Mouse (Mus musculus) kidney, embryonic 15.5 days (tissue): Measurements from ENCODE around the gene 1700025G04Rik. TPM values are rescaled to one million over a fixed set of nuclear protein-coding genes. Genes with fewer than 3 reads are reported as not detected.

ENCODE experiments used
- ATAC-seq: fragments of 200-750 bp; cut with Nextera tagmentation; replicated peaks from 2 replicates; pipeline ENCODE4 v1.8.0; 2017; ENCODE audit warnings: moderate TSS enrichment; ENCODE audit not compliant: low FRiP score
- H3K27ac ChIP-seq: fragments of 300-500 bp; sonication (generic); 2 replicates; pipeline ENCODE4 v1.5.1; 2015; ENCODE audit warnings: mild to moderate bottlenecking, inconsistent platforms
- H3K27me3 ChIP-seq: fragments of 300-500 bp; sonication (generic); 2 replicates; pipeline ENCODE4 v1.6.1; 2015; ENCODE audit warnings: inconsistent platforms
- H3K36me3 ChIP-seq: fragments of 300-500 bp; sonication (generic); 2 replicates; pipeline ENCODE4 v1.6.1; 2015; ENCODE audit warnings: inconsistent platforms
- H3K4me1 ChIP-seq: fragments of 300-500 bp; sonication (generic); 2 replicates; pipeline ENCODE4 v1.6.1; 2015; ENCODE audit warnings: inconsistent platforms
- H3K4me2 ChIP-seq: fragments of 300-500 bp; sonication (generic); 2 replicates; pipeline ENCODE4 v1.6.1; 2015; ENCODE audit warnings: moderate library complexity, mild to moderate bottlenecking, inconsistent platforms
- H3K4me3 ChIP-seq: fragments of 300-500 bp; sonication (generic); replicated peaks from 2 replicates; pipeline ENCODE4 v1.5.1; 2015; ENCODE audit warnings: mild to moderate bottlenecking, inconsistent platforms
- H3K9ac ChIP-seq: fragments of 300-500 bp; sonication (generic); 2 replicates; pipeline ENCODE4 v1.6.1; 2015; ENCODE audit warnings: mild to moderate bottlenecking, inconsistent platforms
- H3K9me3 ChIP-seq: fragments of 300-500 bp; sonication (generic); replicated peaks from 2 replicates; pipeline ENCODE4 v1.6.1; 2016; ENCODE audit warnings: inconsistent platforms
- WGBS: fragments of 180-500 bp; shearing (Covaris S2); methylation state at CpG from one replicate; pipeline ENCODE4 v1.1.7; 2015; ENCODE audit warnings: mixed read lengths; 5-methylcytosine and 5-hydroxymethylcytosine counted together
- polyA plus RNA-seq: library from polyadenylated mRNA; unstranded; fragments of >200 nt; fragmentation: Nextera tagmentation; extraction: Ambion mirVana; gene quantifications from 2 replicates; pipeline ENCODE4 v1.2.1, GENCODE M21; 2015

The 1700025G04Rik gene
- polyA plus RNA-seq, 1 experiment from 2014 or later: 17.2 TPM

- WGBS: under 1% methylated on average over 16 of the region's 16 CpGs
- peak overlapping the region; percentile 82 for H3K27ac ChIP-seq
- H3K9ac ChIP-seq: peak overlapping the region; percentile 90
- ATAC-seq: no peak
- no peaks in the 10 kb centered on the region for H3K27me3 ChIP-seq
- H3K4me2 ChIP-seq: peak overlapping the region; percentile 93
- peaks cover 47% of the 10 kb centered on the region for H3K4me1 ChIP-seq
- no peaks in the 10 kb centered on the region for H3K9me3 ChIP-seq
- H3K4me3 ChIP-seq: peak overlapping the region; percentile 67
- H3K36me3 ChIP-seq: no peaks in the 10 kb centered on the region
Observed at GRCm38 (mm10) chr1:152088791-152089401, 1.0 kb downstream of the 1700025G04Rik start.

- Histone ChIP-seq H3K4me1 (peaks cover 49% of the 10 kb centered on the region), H3K27me3 (no peaks in the 10 kb centered on the region), H3K4me3 (no peak overlapping the region), H3K36me3 (no peaks in the 10 kb centered on the region), H3K9me3 (no peaks in the 10 kb centered on the region), H3K27ac (no peak overlapping the region), H3K4me2 (peak overlapping the region; percentile 93), H3K9ac (no peak overlapping the region)
- 66% methylated on average over 5 of the region's 5 CpGs for WGBS
- ATAC-seq: no peak
Observed at GRCm38 (mm10) chr1:152088030-152088429, 1.9 kb downstream of the 1700025G04Rik start.

DNA sequence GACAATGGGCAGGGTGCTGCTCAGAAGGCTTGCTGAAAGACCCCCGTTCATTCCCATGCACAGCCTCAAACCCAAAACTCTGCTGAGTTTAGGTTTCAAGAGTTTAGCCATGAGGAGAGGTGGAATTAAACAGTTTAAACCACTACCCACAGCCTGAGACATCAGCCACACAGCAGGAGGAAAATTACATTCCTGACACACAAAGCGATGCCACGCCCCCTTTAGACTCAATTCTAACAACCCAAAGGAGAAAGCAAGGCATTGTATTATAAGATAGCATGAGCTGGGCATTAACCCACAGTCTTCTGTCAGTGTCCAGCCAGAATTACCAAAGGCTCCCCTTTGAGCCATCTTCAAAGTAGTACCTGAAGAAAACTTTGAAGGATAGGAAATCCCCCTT, 3.0 kb downstream of the 1700025G04Rik start:
- H3K4me1 ChIP-seq: peaks cover 49% of the 10 kb centered on the region
- H3K4me3 ChIP-seq: no peak overlapping the region
- no peak for ATAC-seq
- H3K9ac ChIP-seq: no peak overlapping the region
- no peak overlapping the region for H3K27ac ChIP-seq
- no peaks in the 10 kb centered on the region for H3K27me3 ChIP-seq
- no peaks in the 10 kb centered on the region for H3K9me3 ChIP-seq
- WGBS: 89% methylated on average over 3 of the region's 3 CpGs
- no peaks in the 10 kb centered on the region for H3K36me3 ChIP-seq
- H3K4me2 ChIP-seq: no peak overlapping the region

DNA sequence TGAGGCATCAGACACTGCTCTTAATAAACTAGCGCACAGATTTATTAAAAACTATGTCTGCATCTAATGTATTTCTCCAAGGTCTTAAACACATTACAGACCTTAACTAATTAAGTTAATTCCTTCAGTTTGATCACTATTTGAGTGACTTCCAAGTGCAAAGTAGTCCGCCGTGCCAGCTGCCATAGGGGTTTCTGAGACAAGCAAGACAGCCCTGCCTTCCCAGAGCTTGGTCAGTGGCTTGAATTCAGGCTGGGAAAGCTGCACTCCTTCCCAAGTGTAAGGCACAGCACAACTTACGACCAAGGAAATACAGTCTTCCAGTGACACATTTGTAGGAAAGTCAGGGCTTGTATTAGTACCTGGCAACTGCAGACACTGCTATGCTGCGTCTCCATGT, 4.4 kb downstream of the 1700025G04Rik start:
- no peaks in the 10 kb centered on the region for H3K9me3 ChIP-seq
- H3K4me1 ChIP-seq: peaks cover 42% of the 10 kb centered on the region
- H3K4me2 ChIP-seq: no peak overlapping the region; the same call in 1 of the 2 replicates
- no peak for ATAC-seq
- no peak overlapping the region for H3K27ac ChIP-seq
- H3K9ac ChIP-seq: no peak overlapping the region
- no peaks in the 10 kb centered on the region for H3K36me3 ChIP-seq
- no peaks in the 10 kb centered on the region for H3K27me3 ChIP-seq
- WGBS: 83% methylated on average over 5 of the region's 5 CpGs
- no peak overlapping the region for H3K4me3 ChIP-seq

DNA sequence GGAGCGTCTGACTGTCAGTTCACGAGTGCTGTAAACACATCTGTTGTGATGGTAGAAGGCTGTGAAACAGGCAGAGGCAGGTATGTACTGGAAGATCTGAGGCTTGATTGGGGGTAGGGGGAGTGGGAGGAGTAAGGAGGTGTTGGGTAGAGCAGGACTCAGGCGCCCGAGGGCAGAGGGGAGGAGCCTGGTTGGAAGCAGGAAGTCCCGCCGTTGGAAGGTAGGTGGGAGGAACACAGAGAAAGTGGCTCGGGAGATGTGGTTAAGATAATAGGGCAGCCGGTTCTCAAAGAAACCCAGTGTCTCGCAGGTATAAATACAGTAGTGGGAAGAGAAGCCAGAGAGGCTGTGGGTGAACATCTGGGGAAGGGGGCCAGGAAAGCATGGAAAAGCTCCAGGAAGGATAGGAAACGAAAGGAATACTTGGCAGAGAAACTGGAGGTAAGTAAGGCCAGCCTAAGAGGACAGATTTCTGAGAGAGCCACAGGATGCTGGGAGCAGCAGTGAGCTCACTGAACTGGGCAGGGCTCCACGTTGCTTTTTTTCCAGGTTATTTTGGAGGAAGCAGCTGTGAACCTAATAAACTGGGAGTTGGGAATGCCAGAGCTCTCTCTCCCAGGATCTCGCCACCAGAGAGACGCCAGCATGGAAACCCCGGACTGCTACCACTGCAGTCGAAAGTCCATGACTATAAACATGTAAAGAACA, 5.1 kb downstream of the 1700025G04Rik start:
- Histone ChIP-seq H3K4me1 (peaks cover 42% of the 10 kb centered on the region), H3K4me2 (peak overlapping the region; percentile 54), H3K36me3 (no peaks in the 10 kb centered on the region), H3K9ac (0 out of 2 replicates have a peak overlapping the region, but pooled peaks have one; percentile 2), H3K4me3 (peak overlapping the region; percentile 33), H3K27me3 (no peaks in the 10 kb centered on the region), H3K27ac (peak overlapping the region; percentile 24), H3K9me3 (no peaks in the 10 kb centered on the region)
- peak; percentile 75 for ATAC-seq
- WGBS: 11% methylated on average over 15 of the region's 15 CpGs

- H3K36me3 ChIP-seq: no peaks in the 10 kb centered on the region
- H3K27me3 ChIP-seq: no peaks in the 10 kb centered on the region
- 78% methylated on average over 8 of the region's 8 CpGs for WGBS
- H3K27ac ChIP-seq: no peak overlapping the region
- ATAC-seq: no peak
- no peak overlapping the region for H3K4me2 ChIP-seq
- no peak overlapping the region for H3K4me3 ChIP-seq
- H3K9ac ChIP-seq: no peak overlapping the region
- no peaks in the 10 kb centered on the region for H3K9me3 ChIP-seq
- peaks cover 25% of the 10 kb centered on the region for H3K4me1 ChIP-seq
Observed at GRCm38 (mm10) chr1:152081954-152082711, 7.8 kb downstream of the 1700025G04Rik start.

DNA sequence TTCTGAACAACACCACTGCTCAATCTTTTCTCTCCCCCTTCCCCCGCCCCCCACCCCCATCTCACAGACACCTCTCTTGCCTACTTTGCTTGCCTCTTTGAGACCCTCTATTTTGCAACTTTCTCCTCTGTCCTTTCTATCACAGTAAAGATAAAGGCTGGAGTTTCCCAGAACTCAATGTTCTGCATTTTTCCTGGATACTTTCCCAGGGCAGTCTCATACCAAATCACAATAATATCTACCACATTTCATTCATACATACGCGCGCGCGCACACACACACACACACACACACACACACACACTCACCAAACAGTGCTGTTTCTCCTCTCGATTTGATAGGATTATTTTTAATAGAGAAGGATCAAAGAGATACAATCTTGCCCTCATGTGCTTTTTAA, 8.8 kb downstream of the 1700025G04Rik start:
- 89% methylated on average over 7 of the region's 7 CpGs for WGBS
- ATAC-seq: no peak
- peaks cover 21% of the 10 kb centered on the region for H3K4me1 ChIP-seq
- no peak overlapping the region for H3K4me3 ChIP-seq
- H3K4me2 ChIP-seq: no peak overlapping the region
- no peaks in the 10 kb centered on the region for H3K27me3 ChIP-seq
- no peak overlapping the region for H3K9ac ChIP-seq
- no peak overlapping the region for H3K27ac ChIP-seq
- no peaks in the 10 kb centered on the region for H3K9me3 ChIP-seq
- no peaks in the 10 kb centered on the region for H3K36me3 ChIP-seq

DNA sequence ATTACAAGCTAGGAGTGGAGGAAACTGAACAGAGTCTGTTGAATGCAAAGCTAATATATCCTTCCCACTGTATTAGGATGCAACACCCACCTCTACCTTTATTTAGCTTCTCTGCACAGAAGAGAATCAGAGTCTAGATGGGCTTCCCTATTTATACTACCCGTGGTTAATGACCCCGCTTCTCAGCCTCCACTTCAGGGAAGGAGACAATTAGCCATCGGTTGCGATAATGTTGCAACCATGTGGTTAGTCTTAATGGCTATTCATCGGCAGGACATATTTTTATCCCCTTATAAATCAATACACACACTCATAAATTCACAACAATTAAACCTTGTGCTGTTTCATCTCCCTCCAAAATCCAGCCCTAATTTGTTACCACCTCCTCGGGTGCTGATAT, 9.7 kb downstream of the 1700025G04Rik start:
- no peak overlapping the region for H3K27ac ChIP-seq
- H3K36me3 ChIP-seq: no peaks in the 10 kb centered on the region
- no peak for ATAC-seq
- WGBS: 72% methylated on average over 6 of the region's 6 CpGs
- no peak overlapping the region for H3K9ac ChIP-seq
- peaks cover 15% of the 10 kb centered on the region for H3K4me1 ChIP-seq
- no peaks in the 10 kb centered on the region for H3K9me3 ChIP-seq
- H3K4me3 ChIP-seq: no peak overlapping the region
- no peaks in the 10 kb centered on the region for H3K27me3 ChIP-seq
- H3K4me2 ChIP-seq: no peak overlapping the region

GRCm38 (mm10) chr1:152077171-152077715, 12.7 kb downstream of the 1700025G04Rik start:
- 80% methylated on average over 11 of the region's 11 CpGs for WGBS
- Histone ChIP-seq H3K36me3 (no peaks in the 10 kb centered on the region), H3K4me3 (no peak overlapping the region), H3K4me2 (no peak overlapping the region), H3K27me3 (no peaks in the 10 kb centered on the region), H3K4me1 (no peaks in the 10 kb centered on the region), H3K9ac (no peak overlapping the region), H3K9me3 (no peaks in the 10 kb centered on the region), H3K27ac (no peak overlapping the region)
- ATAC-seq: no peak

GRCm38 (mm10) chr1:152076222-152076845, 13.6 kb downstream of the 1700025G04Rik start:
- 93% methylated on average over 14 of the region's 14 CpGs for WGBS
- no peak overlapping the region for H3K4me3 ChIP-seq
- H3K27me3 ChIP-seq: no peaks in the 10 kb centered on the region
- H3K4me1 ChIP-seq: no peaks in the 10 kb centered on the region
- H3K27ac ChIP-seq: no peak overlapping the region
- H3K36me3 ChIP-seq: no peaks in the 10 kb centered on the region
- ATAC-seq: no peak
- no peak overlapping the region for H3K4me2 ChIP-seq
- no peaks in the 10 kb centered on the region for H3K9me3 ChIP-seq
- no peak overlapping the region for H3K9ac ChIP-seq

DNA sequence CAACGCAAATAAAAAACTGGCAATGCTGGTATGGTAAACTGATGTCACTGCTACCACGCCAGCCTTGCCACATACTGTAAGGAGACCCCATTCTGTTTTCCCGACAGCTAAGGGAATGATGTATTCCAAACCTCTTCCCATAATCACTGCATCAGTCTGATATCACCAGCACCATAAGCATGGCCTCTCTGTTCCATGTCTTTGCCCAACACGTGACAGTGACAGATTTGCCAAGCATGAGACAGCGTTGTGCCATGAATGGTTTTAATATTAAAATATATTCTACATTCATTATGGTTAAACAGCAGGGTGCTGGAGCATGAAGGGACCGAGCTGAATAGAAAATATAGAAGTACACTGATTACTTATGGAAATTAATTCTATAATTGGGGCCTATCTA, 14.2 kb downstream of the 1700025G04Rik start:
- Histone ChIP-seq H3K9ac (no peak overlapping the region), H3K4me1 (no peaks in the 10 kb centered on the region), H3K4me2 (no peak overlapping the region), H3K4me3 (no peak overlapping the region), H3K36me3 (no peaks in the 10 kb centered on the region), H3K27me3 (no peaks in the 10 kb centered on the region), H3K9me3 (no peaks in the 10 kb centered on the region), H3K27ac (no peak overlapping the region)
- 92% methylated on average over 6 of the region's 6 CpGs for WGBS
- no peak for ATAC-seq
